25 mouse cellular contexts compared by ENCODE assay signal in genomic region chr3:135508191-135508590, GRCm38 (mm10). TPM values are rescaled to one million over a fixed set of nuclear protein-coding genes. Genes with fewer than 3 reads are reported as not detected.
DNase-seq lines count a peak whose midpoint lies in the region; ATAC-seq and TF ChIP-seq lines count a peak whose summit lies in the region.
"Had no signal": no experiment of that assay in that cellular context is flagged by ENCODE, and none has a peak within 500 bp of the region (broad histone marks: within the 10 kb centered on the region; RNA-seq: fewer than 3 reads in every experiment).

No protein-coding gene starts in this region.

- no peak overlapping the region for H3K4me2 ChIP-seq in kidney, embryonic 15.5 days
- H3K4me2 ChIP-seq in liver, embryonic 11.5 days, result no peak overlapping the region
- H3K4me2 ChIP-seq: hindbrain, embryonic 15.5 days; limb, embryonic 12.5 days; liver, embryonic 12.5 days; midbrain, embryonic 13.5 days; neural tube, embryonic 13.5 days had no signal

- no peak for TF ChIP-seq CTCF in kidney, adult 2 months (conservative IDR thresholded peaks at IDR 0.05; ENCODE audit: insufficient read depth, insufficient read length, low read depth, low read length)
- TF ChIP-seq CTCF in liver, adult 2 months (IDR thresholded peaks at IDR 0.05; ENCODE audit: low read depth, low read length), result no peak
- no peak for TF ChIP-seq CTCF in brain, embryonic 14.5 days (IDR thresholded peaks at IDR 0.05; ENCODE audit: borderline replicate concordance, extremely low read depth, insufficient read depth, insufficient read length)

- no peaks in the 10 kb centered on the region; the same call in 1 of the 2 replicates for H3K79me2 ChIP-seq in liver, adult 2 months (ENCODE audit: control insufficient read depth, insufficient read depth, low read length)

- ATAC-seq in kidney, embryonic 15.5 days (replicated peaks; ENCODE audit: low FRiP score), result no peak
- no peak for ATAC-seq in liver, embryonic 11.5 days (replicated peaks; ENCODE audit: low FRiP score)
- ATAC-seq: forebrain, embryonic 16.5 days; inflammation-experienced regulatory T-cells, adult 6 months; liver, embryonic 12.5 days; midbrain, embryonic 13.5 days had no signal

- peaks cover 25% of the 10 kb centered on the region for H3K4me1 ChIP-seq in kidney, adult 2 months (ENCODE audit: control insufficient read depth, insufficient read depth, low read length)
- H3K4me1 ChIP-seq in kidney, embryonic 15.5 days, result 0 out of 2 replicates have a peak, but pooled peaks cover 2% of the 10 kb centered on the region
- H3K4me1 ChIP-seq in liver, adult 2 months (ENCODE audit: control insufficient read depth, insufficient read depth, low read length), result peaks cover 22% of the 10 kb centered on the region
- no peaks in the 10 kb centered on the region for H3K4me1 ChIP-seq in liver, embryonic 11.5 days (replicated peaks; ENCODE audit: control insufficient read depth, insufficient read depth, low read length)
- H3K4me1 ChIP-seq: limb, embryonic 12.5 days; liver, embryonic 12.5 days had no signal

- H3K9ac ChIP-seq in kidney, embryonic 15.5 days, result no peak overlapping the region
- no peak overlapping the region for H3K9ac ChIP-seq in liver, adult 2 months (ENCODE audit: low read depth, low read length)
- H3K9ac ChIP-seq in liver, embryonic 11.5 days (ENCODE audit: low read depth, low read length), result no peak overlapping the region
- H3K9ac ChIP-seq: hindbrain, embryonic 15.5 days; limb, embryonic 12.5 days; liver, embryonic 12.5 days; liver, postnatal 0 days; midbrain, embryonic 13.5 days; neural tube, embryonic 13.5 days had no signal

- DNase-seq in kidney, adult 2 months, result peak; percentile 82
- peak; percentile 82 for DNase-seq in liver, adult 2 months (ENCODE audit: extremely low read depth, low read depth, low spot score)
- DNase-seq in liver, embryonic 11.5 days (ENCODE audit: low spot score), result no peak
- DNase-seq in brain, embryonic 14.5 days (ENCODE audit: low read depth), result peak; percentile 13
- DNase-seq in thymus, postnatal 0 days (ENCODE audit: low spot score), result no peak
- no peak for DNase-seq in thymus, adult 18-20 months
- DNase-seq: adrenal gland, postnatal 14 days; cerebellum, adult 18-20 months; cerebellum, postnatal 10 days; heart, postnatal 14 days; kidney, adult 11 months; layer of hippocampus, adult 9-11 months; liver, postnatal 0 days; lung, postnatal 36 days had no signal

- H3K9me3 ChIP-seq in kidney, embryonic 15.5 days (replicated peaks), result no peaks in the 10 kb centered on the region
- H3K9me3 ChIP-seq in liver, embryonic 11.5 days (ENCODE audit: control insufficient read depth, low read length), result no peaks in the 10 kb centered on the region
- H3K9me3 ChIP-seq: hindbrain, embryonic 10.5 days; hindbrain, embryonic 15.5 days; limb, embryonic 12.5 days; liver, embryonic 12.5 days; megakaryocyte, embryonic 14.5 days; midbrain, embryonic 13.5 days; neural tube, embryonic 13.5 days had no signal

- TF ChIP-seq POLR2A in kidney, adult 2 months (IDR thresholded peaks at IDR 0.05; ENCODE audit: low read depth, low read length), result no peak
- TF ChIP-seq POLR2A in liver, adult 2 months (IDR thresholded peaks at IDR 0.05; ENCODE audit: extremely low read depth, insufficient read depth, low read length), result no peak
- TF ChIP-seq POLR2A in brain, embryonic 14.5 days (IDR thresholded peaks at IDR 0.05; ENCODE audit: borderline replicate concordance, extremely low read depth, insufficient read depth, insufficient read length, poor library complexity, severe bottlenecking), result no peak

- peaks cover 9% of the 10 kb centered on the region; the same call in 1 of the 2 replicates for H3K36me3 ChIP-seq in kidney, adult 2 months (ENCODE audit: control insufficient read depth, insufficient read depth, low read length)
- H3K36me3 ChIP-seq in kidney, embryonic 15.5 days, result no peaks in the 10 kb centered on the region
- H3K36me3 ChIP-seq in liver, adult 2 months (ENCODE audit: control insufficient read depth, insufficient read depth, low read length), result peaks cover 9% of the 10 kb centered on the region
- no peaks in the 10 kb centered on the region for H3K36me3 ChIP-seq in liver, embryonic 11.5 days (ENCODE audit: control insufficient read depth, insufficient read depth, low read length)
- H3K36me3 ChIP-seq: hindbrain, embryonic 10.5 days; hindbrain, embryonic 15.5 days; limb, embryonic 12.5 days; liver, embryonic 12.5 days; midbrain, embryonic 13.5 days; neural tube, embryonic 13.5 days had no signal

- WGBS in kidney, adult 2 months, result 70% methylated on average over 1 of the region's 1 CpGs
- 96% methylated on average over 1 of the region's 1 CpGs for whole genome bisulfite sequencing in kidney, embryonic 15.5 days
- WGBS in liver, adult 2 months, result 29% methylated on average over 1 of the region's 1 CpGs
- WGBS in liver, embryonic 11.5 days, result 84% methylated on average over 1 of the region's 1 CpGs

- H3K4me3 ChIP-seq in kidney, adult 2 months (ENCODE audit: insufficient read depth, low read depth, low read length), result no peak overlapping the region
- H3K4me3 ChIP-seq in kidney, embryonic 15.5 days (replicated peaks), result no peak overlapping the region
- no peak overlapping the region for H3K4me3 ChIP-seq in liver, adult 2 months (ENCODE audit: insufficient read depth, low read depth, low read length)
- no peak overlapping the region for H3K4me3 ChIP-seq in liver, embryonic 11.5 days (ENCODE audit: low read depth, low read length)
- H3K4me3 ChIP-seq: erythroblast, embryonic 14.5 days; hindbrain, embryonic 10.5 days; hindbrain, embryonic 15.5 days; limb, embryonic 12.5 days; liver, embryonic 12.5 days; megakaryocyte, embryonic 14.5 days; midbrain, embryonic 13.5 days; neural tube, embryonic 13.5 days had no signal

- peak overlapping the region; percentile 77 for H3K27ac ChIP-seq in kidney, adult 2 months (ENCODE audit: insufficient read depth, low read depth, low read length)
- no peak overlapping the region for H3K27ac ChIP-seq in kidney, embryonic 15.5 days
- peak overlapping the region; percentile 93 for H3K27ac ChIP-seq in liver, adult 2 months (replicated peaks; ENCODE audit: insufficient read depth, low read depth, low read length)
- no peak overlapping the region for H3K27ac ChIP-seq in liver, embryonic 11.5 days (ENCODE audit: low read depth, low read length)
- H3K27ac ChIP-seq: hindbrain, embryonic 10.5 days; hindbrain, embryonic 15.5 days; limb, embryonic 12.5 days; liver, embryonic 12.5 days; midbrain, embryonic 13.5 days; neural tube, embryonic 13.5 days had no signal

- H3K27me3 ChIP-seq in kidney, adult 2 months (replicated peaks; ENCODE audit: control insufficient read depth, insufficient read depth, low read length), result no peaks in the 10 kb centered on the region
- H3K27me3 ChIP-seq in kidney, embryonic 15.5 days, result no peaks in the 10 kb centered on the region
- no peaks in the 10 kb centered on the region for H3K27me3 ChIP-seq in liver, adult 2 months (ENCODE audit: control insufficient read depth, insufficient read depth, low read length)
- no peaks in the 10 kb centered on the region for H3K27me3 ChIP-seq in liver, embryonic 11.5 days (replicated peaks; ENCODE audit: control insufficient read depth, insufficient read depth, low read length)
- H3K27me3 ChIP-seq: hindbrain, embryonic 15.5 days; limb, embryonic 12.5 days; liver, embryonic 12.5 days; megakaryocyte, embryonic 14.5 days; midbrain, embryonic 13.5 days; neural tube, embryonic 13.5 days had no signal

RNA-seq across cellular contexts. Expression of gene Manba, which starts 22.8 kb away (rescaled TPM):
- 23.6 and 25.8 TPM in 2 replicates for polyA plus RNA-seq in kidney, adult 2 months (2012; rRNA removed)
- 24.2 and 27.3 TPM in 2 replicates for polyA plus RNA-seq in kidney, embryonic 15.5 days (2015; fragmentation: Nextera tagmentation; extraction: Ambion mirVana)
- total RNA-seq in liver, adult 2 months (2014; rRNA removed), result 14.2 and 14.7 TPM in 2 replicates
- 3.7 and 3.8 TPM in 2 replicates for polyA plus RNA-seq in liver, adult 2 months (2012; rRNA removed)
- polyA plus RNA-seq in liver, embryonic 11.5 days (2014; fragmentation: Nextera tagmentation; extraction: Ambion mirVana), result 9.7 TPM in 2 replicates
- 2.0 and 3.1 TPM in 2 replicates for polyA plus RNA-seq in brain, embryonic 14.5 days (2012; rRNA removed)
- 8.4 and 9.3 TPM in 2 replicates for polyA plus RNA-seq in thymus, postnatal 0 days (2015; fragmentation: Nextera tagmentation; extraction: Ambion mirVana)
- polyA plus RNA-seq: erythroblast, embryonic 14.5 days had no signal

Comparison
In these comparisons a context has a peak if more than half of its experiments do, and no peak if none do; other contexts are left out.
1. DNase-seq: peak in kidney, adult 2 months (single experiment), liver, adult 2 months (single experiment) and brain, embryonic 14.5 days (single experiment); none in liver, embryonic 11.5 days (single experiment), thymus, postnatal 0 days (single experiment) and thymus, adult 18-20 months (0 of 2).
2. H3K27ac ChIP-seq: peak in kidney, adult 2 months (single experiment) and liver, adult 2 months (single experiment); none in kidney, embryonic 15.5 days (single experiment) and liver, embryonic 11.5 days (single experiment).